Mouse (Mus musculus): ENCODE measurements around the gene Rrp1. TPM values are rescaled to one million over a fixed set of nuclear protein-coding genes. Genes with fewer than 3 reads are reported as not detected.

The Rrp1 gene
- total and polyA plus RNA-seq, 3 experiments, result 273 to 417 TPM; not detected in 1

- DNase-seq (ENCODE audit: low read depth, low spot score), result no peak
- peaks cover 0 to 4% of the 10 kb centered on the region in 2 experiments; a peak in 2 of 4 replicates for H3K4me1 ChIP-seq (ENCODE audit: control insufficient read depth in 1 of 2, insufficient read depth in 2 of 2, low read length in 2 of 2)
- H3K79me2 ChIP-seq (ENCODE audit: control insufficient read depth, insufficient read depth, low read length, poor library complexity), result no peaks in the 10 kb centered on the region
- no peak overlapping the region for H3K27ac ChIP-seq (ENCODE audit: control insufficient read depth, low read depth, low read length)
- TF ChIP-seq UBTF (IDR thresholded peaks at IDR 0.05; ENCODE audit: borderline replicate concordance, insufficient read depth, low read depth, low read length), result no peak
- TF ChIP-seq TBP (IDR thresholded peaks at IDR 0.05; ENCODE audit: low read depth, low read length), result no peak
- no peak for TF ChIP-seq MYC (IDR thresholded peaks at IDR 0.05; ENCODE audit: low read depth, low read length)
- TF ChIP-seq ETS1 (IDR thresholded peaks at IDR 0.05; ENCODE audit: low read depth, low read length), result no peak
- no peak for TF ChIP-seq NELFE (IDR thresholded peaks at IDR 0.05; ENCODE audit: low read depth, low read length)
- no peak for TF ChIP-seq GABPA (IDR thresholded peaks at IDR 0.05; ENCODE audit: low read depth, low read length)
- TF ChIP-seq EP300 (IDR thresholded peaks at IDR 0.05; ENCODE audit: low read depth in 1 of 2, low read length in 2 of 2), result no peak
- no peak for TF ChIP-seq ZMIZ1 (IDR thresholded peaks at IDR 0.05; ENCODE audit: low read depth, low read length)
- no peak for TF ChIP-seq ZC3H11A (IDR thresholded peaks at IDR 0.05; ENCODE audit: low read depth, low read length)
- TF ChIP-seq USF2 (IDR thresholded peaks at IDR 0.05; ENCODE audit: borderline replicate concordance in 1 of 2, insufficient read depth in 1 of 2, low read depth in 1 of 2, low read length in 2 of 2), result no peak
- no peak for TF ChIP-seq TAL1 (IDR thresholded peaks at IDR 0.05; ENCODE audit: low read length)
- no peak for TF ChIP-seq KAT2A (conservative IDR thresholded peaks at IDR 0.05; ENCODE audit: low read depth, low read length)
- no peak for TF ChIP-seq MXI1 (IDR thresholded peaks at IDR 0.05; ENCODE audit: low read depth, low read length)
- TF ChIP-seq ZKSCAN1 (IDR thresholded peaks at IDR 0.05; ENCODE audit: low read depth, low read length), result no peak
- TF ChIP-seq GATA1 (IDR thresholded peaks at IDR 0.05; ENCODE audit: low read depth, low read length), result no peak
- no peak for TF ChIP-seq RAD21 (IDR thresholded peaks at IDR 0.05; ENCODE audit: low read depth, low read length)
- no peak overlapping the region for H3K4me3 ChIP-seq (ENCODE audit: control insufficient read depth in 1 of 2, insufficient read depth in 1 of 2, low read depth in 2 of 2, low read length in 2 of 2)
- no peaks in the 10 kb centered on the region for H3K9me3 ChIP-seq (replicated peaks; ENCODE audit: insufficient read depth, low read length)
- H3K27me3 ChIP-seq (ENCODE audit: control insufficient read depth in 1 of 2, insufficient read depth in 2 of 2, low read length in 2 of 2), result 0 out of 4 replicates have a peak, but pooled peaks cover 0 to 1% of the 10 kb centered on the region in 2 experiments
- H3K36me3 ChIP-seq (ENCODE audit: control insufficient read depth in 1 of 2, insufficient read depth in 2 of 2, low read length in 2 of 2), result peaks cover 0 to 3% of the 10 kb centered on the region in 2 experiments; a peak in 1 of 4 replicates
- H3K9ac ChIP-seq (ENCODE audit: control insufficient read depth, low read depth, low read length, poor library complexity, severe bottlenecking), result no peak overlapping the region
Observed at GRCm38 (mm10) chr10:78418791-78419190, 5.9 kb upstream of the Rrp1 start.

- TF ChIP-seq MEF2A (IDR thresholded peaks at IDR 0.05; ENCODE audit: extremely low read depth, insufficient replicate concordance, low read depth, low read length, poor library complexity, severe bottlenecking), result no peak
- no peak for TF ChIP-seq ZNF384 (IDR thresholded peaks at IDR 0.05; ENCODE audit: low read depth, low read length)
- TF ChIP-seq TAL1 (IDR thresholded peaks at IDR 0.05; ENCODE audit: low read length), result no peak
- TF ChIP-seq USF2 (IDR thresholded peaks at IDR 0.05; ENCODE audit: borderline replicate concordance in 1 of 2, insufficient read depth in 1 of 2, low read depth in 1 of 2, low read length in 2 of 2), result no peak
- no peak for TF ChIP-seq E2F4 (IDR thresholded peaks at IDR 0.05; ENCODE audit: borderline replicate concordance, low read depth, low read length)
- TF ChIP-seq CHD2 (IDR thresholded peaks at IDR 0.05; ENCODE audit: low read length), result no peak
- no peak for TF ChIP-seq SIN3A (IDR thresholded peaks at IDR 0.05; ENCODE audit: low read length)
- TF ChIP-seq UBTF (IDR thresholded peaks at IDR 0.05; ENCODE audit: borderline replicate concordance, insufficient read depth, low read depth, low read length), result no peak
- no peak for TF ChIP-seq MAX (IDR thresholded peaks at IDR 0.05; ENCODE audit: low read length)
- TF ChIP-seq MAZ (IDR thresholded peaks at IDR 0.05; ENCODE audit: low read depth, low read length), result no peak
- no peak for TF ChIP-seq MXI1 (IDR thresholded peaks at IDR 0.05; ENCODE audit: low read depth, low read length)
- TF ChIP-seq POLR2A (IDR thresholded peaks at IDR 0.05; ENCODE audit: control insufficient read depth in 1 of 2, insufficient read depth in 1 of 2, low read depth in 1 of 2, low read length in 2 of 2, poor library complexity in 1 of 2), result no peak
- no peak for TF ChIP-seq TBP (IDR thresholded peaks at IDR 0.05; ENCODE audit: low read depth, low read length)
- TF ChIP-seq RCOR1 (IDR thresholded peaks at IDR 0.05; ENCODE audit: low read depth, low read length), result no peak
- TF ChIP-seq ZC3H11A (IDR thresholded peaks at IDR 0.05; ENCODE audit: low read depth, low read length), result no peak
- no peak for TF ChIP-seq GATA1 (IDR thresholded peaks at IDR 0.05; ENCODE audit: low read depth, low read length)
- no peak for TF ChIP-seq KAT2A (conservative IDR thresholded peaks at IDR 0.05; ENCODE audit: low read depth, low read length)
- TF ChIP-seq NRF1 (IDR thresholded peaks at IDR 0.05; ENCODE audit: insufficient read depth, low read depth, low read length, poor library complexity, severe bottlenecking), result no peak
- no peak for TF ChIP-seq BHLHE40 (IDR thresholded peaks at IDR 0.05; ENCODE audit: borderline replicate concordance, low read depth, low read length)
- DNase-seq (ENCODE audit: low read depth, low spot score), result no peak
- Histone ChIP-seq H3K79me2 (ENCODE audit: control insufficient read depth, insufficient read depth, low read length, poor library complexity) (no peaks in the 10 kb centered on the region), H3K4me3 (ENCODE audit: control insufficient read depth in 1 of 2, insufficient read depth in 1 of 2, low read depth in 2 of 2, low read length in 2 of 2) (no peak overlapping the region), H3K4me1 (ENCODE audit: control insufficient read depth in 1 of 2, insufficient read depth in 2 of 2, low read length in 2 of 2) (peaks cover 0 to 4% of the 10 kb centered on the region in 2 experiments; a peak in 2 of 4 replicates), H3K36me3 (ENCODE audit: control insufficient read depth in 1 of 2, insufficient read depth in 2 of 2, low read length in 2 of 2) (peaks cover 0 to 3% of the 10 kb centered on the region in 2 experiments; a peak in 1 of 4 replicates), H3K9ac (ENCODE audit: control insufficient read depth, low read depth, low read length, poor library complexity, severe bottlenecking) (no peak overlapping the region), H3K27me3 (ENCODE audit: control insufficient read depth in 1 of 2, insufficient read depth in 2 of 2, low read length in 2 of 2) (0 out of 4 replicates have a peak, but pooled peaks cover 0 to 1% of the 10 kb centered on the region in 2 experiments), H3K27ac (ENCODE audit: control insufficient read depth, low read depth, low read length) (no peak overlapping the region), H3K9me3 (replicated peaks; ENCODE audit: insufficient read depth, low read length) (no peaks in the 10 kb centered on the region)
Observed at GRCm38 (mm10) chr10:78417888-78418287, 5.0 kb upstream of the Rrp1 start.
